Mouse (Mus musculus) midbrain, embryonic 11.5 days (tissue): ENCODE measurements at regions not wholly inside any gene's neighbourhood (a gene's known extent, or its start where the extent isn't known, plus 50 kb on each side); places are given as distances from the start of the nearest gene placed in this dataset.
A peak's percentile ranks its signal among the peaks of the same experiment; 100 is the strongest.

Experiments used
- ATAC-seq: fragments of 200-750 bp; cut with Nextera tagmentation; 2 replicates; pipeline ENCODE4 v1.8.0; 2017; ENCODE audit warnings: moderate TSS enrichment, moderate library complexity; ENCODE audit not compliant: low FRiP score
- DNase-seq: peaks from one replicate; pipeline ENCODE4 v3.0.0; 2015; ENCODE audit warnings: low spot score; ENCODE audit errors: missing footprints
- H3K27ac ChIP-seq: fragments of 300-500 bp; sonication (generic); 2 replicates; pipeline ENCODE4 v1.5.1; 2014; ENCODE audit warnings: low read depth, low read length
- H3K27me3 ChIP-seq: fragments of 300-500 bp; sonication (generic); 2 replicates; pipeline ENCODE4 v1.6.1; 2014; ENCODE audit warnings: mild to moderate bottlenecking, low read length, moderate library complexity, mixed read lengths; ENCODE audit not compliant: control insufficient read depth, insufficient read depth
- H3K36me3 ChIP-seq: fragments of 300-500 bp; sonication (generic); 2 replicates; pipeline ENCODE4 v1.6.1; 2014; ENCODE audit warnings: mild to moderate bottlenecking, low read length, moderate library complexity, mixed read lengths; ENCODE audit not compliant: control insufficient read depth, insufficient read depth
- H3K4me1 ChIP-seq: fragments of 300-500 bp; sonication (generic); 2 replicates; pipeline ENCODE4 v1.6.1; 2014; ENCODE audit warnings: low read length; ENCODE audit not compliant: control insufficient read depth, insufficient read depth
- H3K4me2 ChIP-seq: fragments of 300-500 bp; sonication (generic); 2 replicates; pipeline ENCODE4 v1.6.1; 2014; ENCODE audit warnings: mild to moderate bottlenecking, moderate library complexity
- H3K4me3 ChIP-seq: fragments of 300-500 bp; sonication (generic); 2 replicates; pipeline ENCODE4 v1.5.1; 2014; ENCODE audit warnings: low read depth, low read length
- H3K9ac ChIP-seq: fragments of 300-500 bp; sonication (generic); 2 replicates; pipeline ENCODE4 v1.6.1; 2014; ENCODE audit warnings: low read length
- H3K9me3 ChIP-seq: fragments of 300-500 bp; sonication (generic); 2 replicates; pipeline ENCODE4 v1.6.1; 2016; ENCODE audit warnings: low read length; ENCODE audit not compliant: control insufficient read depth
- WGBS: fragments of 180-500 bp; shearing (Covaris S2); extraction: QIAGEN DNeasy Blood & Tissue Kit; methylation state at CpG from one replicate; pipeline ENCODE4 v1.1.7; 2014; 5-methylcytosine and 5-hydroxymethylcytosine counted together

- ATAC-seq, result no peak
- Histone ChIP-seq H3K9ac (no peak overlapping the region; the same call in 1 of the 2 replicates), H3K36me3 (no peaks in the 10 kb centered on the region), H3K4me2 (no peak overlapping the region), H3K4me3 (no peak overlapping the region), H3K4me1 (peaks cover 10% of the 10 kb centered on the region), H3K27me3 (no peaks in the 10 kb centered on the region), H3K9me3 (no peaks in the 10 kb centered on the region; the same call in 1 of the 2 replicates), H3K27ac (no peak overlapping the region)
- peak; percentile 79 for DNase-seq
- WGBS, result 70% methylated on average over 12 of the region's 12 CpGs
These were observed 108.6 kb upstream of the Aldh1b1 start for GRCm38 (mm10) chr4:45689991-45690916.

DNA sequence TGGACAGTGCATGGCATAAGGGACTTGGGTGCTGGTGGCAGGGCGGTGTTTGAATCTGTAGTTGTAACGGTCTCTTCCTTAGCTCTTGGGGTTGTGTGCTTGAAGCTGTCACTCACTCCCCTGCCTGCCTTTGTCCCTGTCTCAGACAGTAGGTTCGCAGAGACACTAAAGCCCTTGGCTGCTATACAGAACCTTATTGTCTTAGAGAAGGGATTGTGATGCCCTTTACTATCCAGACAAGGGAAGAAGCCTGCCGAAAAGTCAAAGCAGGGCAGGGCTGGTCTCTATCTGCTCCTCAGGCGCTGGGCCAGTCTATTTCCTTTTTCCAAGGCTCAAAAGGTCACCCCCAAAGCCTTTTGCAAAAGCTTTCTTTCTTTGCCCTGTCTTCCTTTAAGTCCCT is 109.2 kb upstream of the Aldh1b1 start:
- DNase-seq, result peak; percentile 84
- no peak overlapping the region for H3K4me2 ChIP-seq
- no peak for ATAC-seq
- peaks cover 10% of the 10 kb centered on the region for H3K4me1 ChIP-seq
- H3K27ac ChIP-seq, result no peak overlapping the region
- H3K4me3 ChIP-seq, result no peak overlapping the region
- no peaks in the 10 kb centered on the region for H3K27me3 ChIP-seq
- WGBS, result 10% methylated on average over 5 of the region's 5 CpGs
- peak overlapping the region; percentile 17; the same call in 1 of the 2 replicates for H3K9ac ChIP-seq
- no peaks in the 10 kb centered on the region; the same call in 1 of the 2 replicates for H3K9me3 ChIP-seq
- H3K36me3 ChIP-seq, result no peaks in the 10 kb centered on the region

DNA sequence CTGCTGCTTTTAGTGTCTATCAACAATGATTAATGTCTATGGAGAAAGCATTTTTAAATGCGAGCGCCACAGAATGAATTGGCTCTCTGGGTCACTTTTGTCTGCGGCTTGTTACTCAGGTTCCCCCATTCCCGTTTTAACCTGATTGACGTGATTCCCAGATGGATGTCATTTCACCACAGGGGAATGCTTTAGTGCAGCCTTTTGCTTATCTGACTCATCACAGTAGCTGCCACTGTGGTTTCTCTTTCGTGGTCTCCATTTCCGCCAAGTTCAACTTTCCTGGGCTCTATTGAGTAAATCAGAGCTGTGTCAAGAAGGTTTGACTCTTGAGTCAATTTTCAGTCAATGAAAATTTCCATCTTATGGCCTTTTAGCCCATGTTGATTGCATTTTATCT is 110.6 kb upstream of the Aldh1b1 start:
- 83% methylated on average over 7 of the region's 7 CpGs for whole genome bisulfite sequencing
- Histone ChIP-seq H3K27ac (no peak overlapping the region), H3K4me3 (no peak overlapping the region), H3K4me2 (no peak overlapping the region), H3K9me3 (no peaks in the 10 kb centered on the region; the same call in 1 of the 2 replicates), H3K36me3 (no peaks in the 10 kb centered on the region), H3K27me3 (no peaks in the 10 kb centered on the region), H3K9ac (no peak overlapping the region), H3K4me1 (peaks cover 10% of the 10 kb centered on the region)
- DNase-seq (no peak), ATAC-seq (no peak)

GRCm38 (mm10) chr4:45685031-45685430 is 113.8 kb upstream of the Aldh1b1 start:
- ATAC-seq (no peak), DNase-seq (no peak)
- no peak overlapping the region for H3K4me2 ChIP-seq
- no peak overlapping the region for H3K9ac ChIP-seq
- 91% methylated on average over 3 of the region's 3 CpGs for WGBS
- H3K27ac ChIP-seq, result no peak overlapping the region
- no peaks in the 10 kb centered on the region for H3K27me3 ChIP-seq
- H3K9me3 ChIP-seq, result no peaks in the 10 kb centered on the region
- peaks cover 7% of the 10 kb centered on the region for H3K4me1 ChIP-seq
- no peaks in the 10 kb centered on the region for H3K36me3 ChIP-seq
- H3K4me3 ChIP-seq, result no peak overlapping the region

- Histone ChIP-seq H3K4me1 (no peaks in the 10 kb centered on the region; the same call in 1 of the 2 replicates), H3K27ac (no peak overlapping the region), H3K4me3 (no peak overlapping the region), H3K4me2 (no peak overlapping the region), H3K36me3 (no peaks in the 10 kb centered on the region), H3K9ac (no peak overlapping the region), H3K27me3 (no peaks in the 10 kb centered on the region), H3K9me3 (no peaks in the 10 kb centered on the region)
- WGBS, result 86% methylated on average over 3 of the region's 3 CpGs
- DNase-seq (no peak), ATAC-seq (no peak)
These were observed 115.6 kb upstream of the Aldh1b1 start for GRCm38 (mm10) chr4:45683205-45683604.

GRCm38 (mm10) chr4:45682746-45683145 is 116.1 kb upstream of the Aldh1b1 start:
- Histone ChIP-seq H3K36me3 (no peaks in the 10 kb centered on the region), H3K4me2 (no peak overlapping the region), H3K27ac (no peak overlapping the region), H3K9ac (no peak overlapping the region), H3K4me3 (no peak overlapping the region), H3K4me1 (no peaks in the 10 kb centered on the region; the same call in 1 of the 2 replicates), H3K9me3 (no peaks in the 10 kb centered on the region), H3K27me3 (no peaks in the 10 kb centered on the region)
- 89% methylated on average over 8 of the region's 8 CpGs for WGBS
- DNase-seq, result no peak
- no peak for ATAC-seq

DNA sequence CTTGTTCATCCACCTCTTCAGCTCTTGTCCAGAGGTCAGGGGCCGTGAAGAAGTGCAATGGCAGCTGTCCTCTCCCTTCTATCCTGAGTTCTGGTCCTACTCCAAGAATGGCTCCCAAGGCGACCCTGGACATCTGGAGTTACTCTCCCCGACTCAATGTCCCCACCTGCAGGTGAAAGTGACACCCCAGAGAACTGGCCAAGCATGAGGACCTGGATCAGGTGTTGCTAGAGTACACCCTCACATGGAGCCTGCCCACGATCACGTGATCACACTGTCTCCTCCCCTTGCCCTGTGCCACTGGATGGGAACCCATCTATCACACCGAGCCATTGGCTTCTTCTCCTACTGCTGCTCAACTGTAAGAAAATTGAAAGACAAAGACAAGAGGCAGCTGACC is 122.7 kb upstream of the Aldh1b1 start:
- Histone ChIP-seq H3K9ac (no peak overlapping the region), H3K9me3 (no peaks in the 10 kb centered on the region), H3K36me3 (no peaks in the 10 kb centered on the region), H3K27me3 (no peaks in the 10 kb centered on the region), H3K4me1 (peaks cover 9% of the 10 kb centered on the region), H3K4me2 (no peak overlapping the region), H3K4me3 (no peak overlapping the region), H3K27ac (no peak overlapping the region)
- 72% methylated on average over 6 of the region's 6 CpGs for WGBS
- DNase-seq (no peak), ATAC-seq (no peak)

DNA sequence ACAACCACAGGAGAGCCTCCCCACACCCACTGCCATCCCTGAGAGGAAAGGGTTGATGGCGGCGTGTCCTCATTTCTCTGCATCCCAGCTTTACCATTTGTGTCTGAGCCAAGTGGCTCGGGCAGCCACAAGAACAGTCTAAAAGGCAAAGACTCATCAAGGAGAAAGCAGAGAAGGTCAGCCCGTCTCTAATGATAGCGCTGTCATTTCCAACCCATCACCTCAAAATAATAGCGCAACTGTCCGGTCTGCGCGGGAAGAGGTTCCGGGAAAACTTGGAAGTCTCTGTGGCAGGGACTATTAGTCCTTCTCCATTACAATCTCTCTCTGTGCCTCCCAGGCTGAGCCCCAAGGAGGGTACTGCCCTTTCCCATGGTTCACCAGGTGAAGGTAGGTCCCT is 124.5 kb upstream of the Aldh1b1 start:
- 91% methylated on average over 10 of the region's 10 CpGs for WGBS

GRCm38 (mm10) chr4:45673081-45673819 is 125.6 kb upstream of the Aldh1b1 start:
- Histone ChIP-seq H3K27me3 (no peaks in the 10 kb centered on the region), H3K4me1 (peaks cover 9% of the 10 kb centered on the region), H3K27ac (no peak overlapping the region), H3K4me3 (no peak overlapping the region), H3K4me2 (no peak overlapping the region), H3K9me3 (no peaks in the 10 kb centered on the region), H3K9ac (no peak overlapping the region), H3K36me3 (no peaks in the 10 kb centered on the region)
- ATAC-seq (no peak), DNase-seq (no peak)
- 63% methylated on average over 16 of the region's 16 CpGs for WGBS

More for the DNA sequence above, 124.5 kb upstream of the Aldh1b1 start:
- Histone ChIP-seq H3K4me3 (no peak overlapping the region), H3K4me2 (no peak overlapping the region), H3K9me3 (no peaks in the 10 kb centered on the region), H3K27me3 (no peaks in the 10 kb centered on the region), H3K27ac (no peak overlapping the region), H3K9ac (no peak overlapping the region), H3K36me3 (no peaks in the 10 kb centered on the region), H3K4me1 (peaks cover 9% of the 10 kb centered on the region)
- ATAC-seq (no peak), DNase-seq (no peak)
